Mouse (Mus musculus) right cerebral cortex, adult 18-20 months (tissue): ENCODE measurements around the gene Adarb2.

ENCODE experiments used
- DNase-seq: peaks from one replicate; pipeline ENCODE4 v3.0.0; 2022; ENCODE audit warnings: mixed read lengths

Adarb2 gene

GRCm38 (mm10) chr13:8388541-8388940 lies 185.9 kb downstream of the Adarb2 start:
- DNase-seq, result no peak

GRCm38 (mm10) chr13:8400265-8401041 lies 197.8 kb downstream of the Adarb2 start:
- DNase-seq, result no peak

GRCm38 (mm10) chr13:8402324-8402873 lies 199.7 kb downstream of the Adarb2 start:
- no peak for DNase-seq

GRCm38 (mm10) chr13:8406020-8406419 lies 203.4 kb downstream of the Adarb2 start:
- peak; percentile 44 for DNase-seq

GRCm38 (mm10) chr13:8410353-8411318 lies 208.0 kb downstream of the Adarb2 start:
- no peak for DNase-seq

- DNase-seq, result no peak
Observed at GRCm38 (mm10) chr13:8424019-8424719, 221.5 kb downstream of the Adarb2 start.

- peak; percentile 6 for DNase-seq
Observed at GRCm38 (mm10) chr13:8439188-8439835, 236.6 kb downstream of the Adarb2 start.

GRCm38 (mm10) chr13:8445415-8445814 lies 242.7 kb downstream of the Adarb2 start:
- no peak for DNase-seq

- DNase-seq, result no peak
Observed at GRCm38 (mm10) chr13:8448192-8448879, 245.7 kb downstream of the Adarb2 start.

GRCm38 (mm10) chr13:8451581-8451980 lies 248.9 kb downstream of the Adarb2 start:
- DNase-seq, result no peak

GRCm38 (mm10) chr13:8456886-8457285 lies 254.2 kb downstream of the Adarb2 start:
- no peak for DNase-seq

GRCm38 (mm10) chr13:8457831-8458230 lies 255.2 kb downstream of the Adarb2 start:
- DNase-seq, result no peak

- no peak for DNase-seq
Observed at GRCm38 (mm10) chr13:8467591-8468366, 265.1 kb downstream of the Adarb2 start.

- DNase-seq, result peak; percentile 27
Observed at GRCm38 (mm10) chr13:8476237-8476636, 273.6 kb downstream of the Adarb2 start.

GRCm38 (mm10) chr13:8478731-8479130 lies 276.1 kb downstream of the Adarb2 start:
- no peak for DNase-seq

GRCm38 (mm10) chr13:8479970-8480369 lies 277.3 kb downstream of the Adarb2 start:
- DNase-seq, result no peak

- no peak for DNase-seq
Observed at GRCm38 (mm10) chr13:8481347-8481746, 278.7 kb downstream of the Adarb2 start.

GRCm38 (mm10) chr13:8484592-8485272 lies 282.1 kb downstream of the Adarb2 start:
- DNase-seq, result no peak

GRCm38 (mm10) chr13:8487756-8488434 lies 285.2 kb downstream of the Adarb2 start:
- no peak for DNase-seq
